Mouse (Mus musculus) heart, postnatal 14 days (tissue): ENCODE measurements around the gene Fignl1. TPM values are rescaled to one million over a fixed set of nuclear protein-coding genes. Genes with fewer than 3 reads are reported as not detected.

Source experiments
- DNase-seq, 2 experiments: peaks; one replicate each; pipeline ENCODE4 v3.0.0; 2021 to 2022
- intact Hi-C: fragments of 180-260 bp; cut with DNase I; formaldehyde crosslinking; loops from one replicate; pipeline ENCODE4 v1.15.1; 2025
- total RNA-seq, 2 experiments: library from RNA; stranded (reverse); gene quantifications; 2 replicates each; pipeline ENCODE4 v1.2.3; 2021

The Fignl1 gene
- total RNA-seq, 2 experiments from 2014 or later: 1.0 to 2.3 TPM

DNA sequence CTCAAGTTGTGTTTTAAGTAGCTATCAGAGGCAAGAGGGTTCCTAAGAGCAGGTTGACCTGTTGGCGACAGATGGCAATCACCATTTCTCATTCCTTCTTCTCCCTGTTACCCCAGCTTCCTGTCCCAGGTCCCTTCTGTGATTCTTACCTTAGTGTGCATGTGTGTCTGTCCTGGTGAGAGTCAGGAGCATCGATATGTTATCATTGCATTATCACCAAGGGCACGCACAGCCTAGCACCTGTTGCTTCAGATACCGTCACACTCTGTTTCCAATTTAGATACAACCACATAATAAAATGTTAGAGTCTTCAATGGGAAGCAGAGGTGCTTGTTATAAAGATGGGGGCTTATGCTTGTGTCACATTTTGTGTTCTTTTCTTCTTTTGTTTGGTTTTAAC, 36.6 kb downstream of the Fignl1 start:
- intact Hi-C loops: no loop called here
- no peak for DNase-seq

- no peak for DNase-seq
- intact Hi-C loops: no loop called here
Measured at GRCm38 (mm10) chr11:11770691-11771090, 38.1 kb downstream of the Fignl1 start.

GRCm38 (mm10) chr11:11769281-11769680, 39.5 kb downstream of the Fignl1 start:
- intact Hi-C loops: no loop called here
- no peak for DNase-seq

GRCm38 (mm10) chr11:11768057-11768456, 40.7 kb downstream of the Fignl1 start:
- intact Hi-C loops: no loop called here
- DNase-seq: no peak

DNA sequence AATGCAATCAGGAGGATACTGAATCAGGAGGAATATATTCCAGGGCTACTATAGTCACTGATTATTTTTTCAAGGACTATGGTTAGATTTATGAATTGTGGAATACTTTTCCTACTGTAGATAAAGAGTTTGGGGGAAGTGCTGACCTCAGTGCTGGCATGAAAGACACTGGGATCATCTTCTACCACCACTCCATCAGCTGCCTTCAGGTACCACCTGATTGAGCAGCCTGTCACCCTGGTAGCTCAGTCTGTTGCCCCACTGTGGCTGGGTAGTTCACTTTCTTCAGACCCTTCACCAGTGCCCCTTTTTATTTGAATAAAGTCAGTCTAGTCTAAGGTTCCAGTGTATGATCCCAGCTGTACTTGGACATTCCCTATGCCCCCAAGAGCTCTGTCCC, 42.0 kb downstream of the Fignl1 start:
- no peak for DNase-seq
- intact Hi-C loops: no loop called here

DNA sequence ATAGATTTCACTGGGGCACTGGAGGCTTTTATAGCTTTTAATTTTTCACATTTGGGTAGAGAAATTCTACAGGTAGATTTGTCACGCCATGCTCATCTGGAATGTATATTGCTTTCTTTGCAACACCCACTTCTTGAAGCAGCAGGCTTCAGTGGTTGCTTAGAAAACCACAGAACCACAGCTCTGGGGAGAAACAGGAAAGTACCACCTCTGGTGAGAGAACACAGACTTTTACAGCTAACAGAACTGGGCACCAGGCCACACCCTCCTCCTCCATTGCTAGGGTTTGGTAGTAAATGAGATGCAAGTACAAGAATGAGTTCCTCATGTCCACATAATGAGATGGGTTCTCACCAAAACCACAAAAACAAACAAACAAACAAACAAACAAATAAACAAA, 42.7 kb downstream of the Fignl1 start:
- intact Hi-C loops: no loop called here

DNA sequence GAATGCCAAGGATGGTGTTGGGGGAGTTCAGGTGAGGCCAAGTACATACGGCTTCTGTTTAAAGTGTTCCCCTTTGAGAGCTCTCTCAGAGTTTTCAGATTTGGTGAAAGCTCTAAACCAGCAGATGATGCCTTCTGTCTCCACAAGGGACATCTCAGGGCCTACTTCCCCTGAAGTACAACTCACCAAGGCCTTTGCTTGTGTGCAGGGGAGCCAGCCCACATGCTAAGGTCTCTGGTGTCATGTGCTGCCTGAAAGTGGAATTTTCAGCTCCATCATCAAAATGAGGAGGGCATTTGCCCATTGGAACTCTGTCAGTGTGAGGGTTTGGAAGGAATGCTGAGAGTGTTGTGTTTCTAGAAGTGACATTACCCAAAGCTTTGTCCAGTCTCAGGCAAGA, 43.3 kb downstream of the Fignl1 start:
- intact Hi-C loops: no loop called here
- no peak for DNase-seq

More for the DNA sequence above, 42.7 kb downstream of the Fignl1 start:
- no peak for DNase-seq

DNA sequence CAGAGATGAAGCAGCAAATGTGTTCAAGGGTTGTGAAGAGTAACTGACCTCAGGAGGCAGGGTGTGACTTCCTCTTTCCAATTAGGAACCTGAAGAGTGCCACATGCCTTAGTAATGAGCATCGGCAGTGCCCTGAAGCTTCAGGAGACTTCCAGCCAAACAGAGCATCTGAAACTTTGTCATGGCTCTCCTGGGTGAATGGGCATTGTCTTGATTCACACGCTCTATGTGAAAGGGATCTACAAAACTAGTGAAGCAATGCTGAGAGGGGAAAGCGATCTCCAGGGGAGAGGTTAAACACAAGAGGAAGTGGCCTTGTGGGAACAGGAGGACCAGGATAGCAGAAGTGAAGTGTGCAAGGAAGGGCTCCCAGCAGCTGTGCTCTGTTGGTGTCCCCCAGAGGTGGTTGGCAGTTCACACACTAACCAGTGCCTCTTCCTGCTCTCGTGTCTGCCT, 45.5 kb downstream of the Fignl1 start:
- intact Hi-C loops: no loop called here
- DNase-seq: no peak

DNA sequence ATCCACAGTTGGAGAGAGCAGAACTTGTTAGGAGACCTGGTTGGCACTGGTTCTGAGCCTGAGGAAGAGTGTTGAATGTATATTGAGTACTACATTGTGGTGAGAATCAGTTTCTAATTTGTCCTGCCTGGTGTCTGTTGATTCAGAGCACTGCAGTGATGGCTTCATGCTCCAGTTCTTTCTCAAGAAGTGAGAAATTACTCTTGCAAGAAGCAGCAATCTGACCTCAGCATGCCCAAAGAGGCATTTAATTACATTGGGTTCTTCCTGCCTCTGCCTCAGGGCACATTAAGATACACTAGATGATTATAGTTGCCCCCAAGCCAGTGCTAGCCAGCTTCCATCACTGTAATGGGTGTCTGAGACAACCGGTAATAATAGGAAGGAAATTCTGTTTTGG, 49.9 kb downstream of the Fignl1 start:
- DNase-seq: no peak
- intact Hi-C loops: no loop called here

DNA sequence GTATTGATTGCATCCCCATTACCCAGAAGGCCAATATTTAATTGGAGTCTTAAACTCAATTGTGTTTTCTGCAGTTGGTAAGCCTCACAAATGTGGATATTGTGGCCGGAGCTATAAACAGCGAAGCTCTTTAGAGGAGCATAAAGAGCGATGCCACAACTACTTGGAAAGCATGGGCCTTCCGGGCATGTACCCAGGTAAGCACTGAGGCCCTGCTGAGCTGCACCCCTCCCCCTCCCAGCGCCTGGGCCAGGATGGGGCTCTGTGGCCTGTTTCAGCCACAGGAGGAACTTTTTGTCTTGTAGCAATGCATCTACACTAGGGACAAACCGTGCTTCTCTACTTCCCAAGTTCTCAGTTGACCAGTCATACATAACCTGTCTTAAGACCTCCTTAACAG, 50.6 kb downstream of the Fignl1 start:
- intact Hi-C loops: no loop called here
- no peak for DNase-seq

GRCm38 (mm10) chr11:11752859-11753258, 55.9 kb downstream of the Fignl1 start:
- intact Hi-C loops: no loop called here
- no peak for DNase-seq

- no peak for DNase-seq
- intact Hi-C loops: no loop called here
Measured at GRCm38 (mm10) chr11:11751091-11751490, 57.7 kb downstream of the Fignl1 start.

DNA sequence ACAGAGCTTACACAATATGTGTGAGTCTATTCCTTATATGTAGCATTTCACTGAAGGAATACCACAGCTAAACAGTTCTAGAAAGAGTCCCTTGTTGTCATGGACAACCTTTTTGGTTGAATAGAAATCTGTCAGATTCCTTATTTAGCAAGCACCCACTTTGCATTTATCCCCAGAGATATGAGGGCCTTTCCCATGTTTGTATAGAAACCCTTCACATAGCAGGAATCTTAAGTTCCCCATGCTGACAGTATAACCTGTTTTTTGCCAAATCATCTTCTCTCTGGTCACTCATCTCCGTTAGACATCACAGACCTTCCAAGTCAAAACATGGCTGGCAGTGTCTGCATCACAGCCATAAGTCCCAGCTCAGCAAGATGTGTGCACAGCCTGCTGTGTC, 64.5 kb downstream of the Fignl1 start:
- no peak for DNase-seq
- intact Hi-C loops: no loop called here

GRCm38 (mm10) chr11:11742626-11743025, 66.1 kb downstream of the Fignl1 start:
- peak; percentile 35 to 46 for DNase-seq
- intact Hi-C loops: loop anchor here (2.0 kb wide), 1 partner anchor 186 kb away; no protein-coding TSS in a partner anchor

GRCm38 (mm10) chr11:11741574-11741973, 67.2 kb downstream of the Fignl1 start:
- DNase-seq: no peak
- intact Hi-C loops: no loop called here

- intact Hi-C loops: no loop called here
- no peak for DNase-seq
Measured at GRCm38 (mm10) chr11:11740603-11741002, 68.2 kb downstream of the Fignl1 start.

DNA sequence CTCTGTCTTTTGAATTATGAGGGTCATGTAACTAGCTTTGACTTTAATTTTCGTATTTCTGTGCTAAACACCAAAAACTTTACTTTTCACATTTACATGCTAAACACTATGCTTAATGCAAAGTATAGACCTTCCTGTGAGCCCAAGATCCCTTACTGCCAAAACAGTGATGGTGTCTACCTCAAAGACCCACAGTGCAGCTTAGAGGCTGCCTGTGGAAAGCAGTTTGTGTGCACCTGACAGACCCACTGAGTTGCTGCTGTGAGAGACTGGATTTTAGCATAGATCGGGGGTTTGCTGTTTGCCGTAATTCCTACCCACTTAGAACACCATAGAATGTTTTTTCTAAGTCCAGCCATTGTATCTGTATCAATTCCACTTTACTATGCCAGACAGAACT, 69.7 kb downstream of the Fignl1 start:
- intact Hi-C loops: no loop called here

GRCm38 (mm10) chr11:11737562-11737961, 71.2 kb downstream of the Fignl1 start:
- DNase-seq: no peak
- intact Hi-C loops: no loop called here

More for the DNA sequence above, 69.7 kb downstream of the Fignl1 start:
- DNase-seq: no peak

Other genes starting within 250 kb of the Fignl1 start
- gene 4930512M02Rik, start 181.1 kb downstream of the Fignl1 start, total RNA-seq: not detected
- gene Ikzf1, start 124.0 kb downstream of the Fignl1 start, total RNA-seq: 10 to 100 TPM in 1 of 2 experiments, 1 to 10 TPM in 1; 2.2 to 10.4 TPM
- gene Ddc, start 89.2 kb upstream of the Fignl1 start, total RNA-seq: 1 to 10 TPM; 3.1 to 5.8 TPM
- gene Grb10, start 229.7 kb upstream of the Fignl1 start, total RNA-seq: 100 to 1,000 TPM; 138 to 163 TPM